Mouse (Mus musculus) CH12.LX (cell line): ENCODE results near the gene Crybb1. TPM values are rescaled to one million over a fixed set of nuclear protein-coding genes. Genes with fewer than 3 reads are reported as not detected.

ENCODE experiments used
- DNase-seq: peaks from one replicate; pipeline ENCODE4 v3.0.0-alpha.2; 2013; ENCODE audit errors: extremely low read depth
- H3K27ac ChIP-seq: 2 replicates; pipeline ENCODE4 v1.5.1; 2012; ENCODE audit warnings: low read depth, mild to moderate bottlenecking, control low read depth, moderate library complexity; ENCODE audit not compliant: insufficient read depth
- H3K27me3 ChIP-seq: replicated peaks from 2 replicates; pipeline ENCODE3; 2012; ENCODE audit warnings: inconsistent platforms
- H3K36me3 ChIP-seq, 2 experiments: replicated peaks in 1 of 2; 2 replicates each; pipeline versions ENCODE3 to v1.6.1; 2012; ENCODE audit warnings: inconsistent platforms in 1 of 2, low read length in 1 of 2, mild to moderate bottlenecking in 1 of 2, mixed read lengths in 1 of 2, moderate library complexity in 1 of 2; ENCODE audit not compliant: control insufficient read depth in 1 of 2, insufficient read depth in 1 of 2
- H3K4me1 ChIP-seq, 2 experiments: 2 replicates each; pipeline ENCODE4 v1.6.1; 2012; ENCODE audit warnings: inconsistent platforms in 1 of 2, moderate library complexity in 1 of 2; ENCODE audit not compliant: insufficient read depth in 2 of 2, control insufficient read depth in 1 of 2
- H3K4me2 ChIP-seq: 2 replicates; pipeline ENCODE4 v1.6.1; 2012; ENCODE audit warnings: low read depth, mild to moderate bottlenecking, control low read depth; ENCODE audit not compliant: poor library complexity, insufficient read depth, severe bottlenecking
- H3K4me3 ChIP-seq, 3 experiments: fragments of 150-350 bp in 1 of 3; sonication (generic) in 1 of 3; replicated peaks in 1 of 3; 2 replicates each; pipeline versions ENCODE3 to v1.5.1; 2011 to 2012; ENCODE audit warnings: low read depth in 2 of 3, low read length in 2 of 3, mild to moderate bottlenecking in 2 of 3, moderate library complexity in 2 of 3, control low read depth in 1 of 3, improper control_type of control experiment in 1 of 3, inconsistent platforms in 1 of 3, mixed read lengths in 1 of 3; ENCODE audit not compliant: poor library complexity in 1 of 3
- H3K79me2 ChIP-seq: replicated peaks from 2 replicates; pipeline ENCODE4 v1.6.1; 2012; ENCODE audit warnings: mild to moderate bottlenecking, moderate library complexity; ENCODE audit not compliant: control insufficient read depth, poor library complexity, insufficient read depth, severe bottlenecking; ENCODE audit errors: extremely low read depth
- H3K9ac ChIP-seq: 2 replicates; pipeline ENCODE4 v1.6.1; 2012; ENCODE audit warnings: low read depth, mild to moderate bottlenecking, control low read depth, moderate library complexity; ENCODE audit not compliant: insufficient read depth
- H3K9me3 ChIP-seq: replicated peaks from 2 replicates; pipeline ENCODE3; 2012; ENCODE audit warnings: low read length, inconsistent platforms, mixed read lengths
- CHD1 ChIP-seq: IDR thresholded peaks from 2 replicates; pipeline ENCODE4 v1.6.1; 2012; ENCODE audit warnings: low read depth, low read length, improper control_type of control experiment, inconsistent platforms
- CTCF ChIP-seq, 2 experiments: IDR thresholded peaks in 1 of 2; conservative IDR thresholded peaks in 1 of 2; 2 replicates each; pipeline ENCODE4 v1.5.1; 2011 to 2012; ENCODE audit warnings: low read depth in 2 of 2, low read length in 2 of 2, improper control_type of control experiment in 1 of 2, inconsistent platforms in 1 of 2, mild to moderate bottlenecking in 1 of 2, moderate library complexity in 1 of 2
- E2F4 ChIP-seq: IDR thresholded peaks from 2 replicates; pipeline ENCODE4 v1.6.1; 2011; ENCODE audit warnings: low read depth, low read length, improper control_type of control experiment; ENCODE audit not compliant: insufficient replicate concordance
- ETS1 ChIP-seq: conservative IDR thresholded peaks from 2 replicates; pipeline ENCODE4 v1.6.1; 2012; ENCODE audit warnings: low read depth, mild to moderate bottlenecking, inconsistent platforms, low read length, improper control_type of control experiment, moderate library complexity
- GABPA ChIP-seq: IDR thresholded peaks from 2 replicates; pipeline ENCODE4 v1.6.1; 2012; ENCODE audit warnings: low read depth, low read length, improper control_type of control experiment, inconsistent platforms; ENCODE audit not compliant: insufficient replicate concordance
- HCFC1 ChIP-seq: IDR thresholded peaks from 2 replicates; pipeline ENCODE4 v1.6.1; 2012; ENCODE audit warnings: low read depth, mild to moderate bottlenecking, inconsistent platforms, low read length, improper control_type of control experiment
- JUN ChIP-seq: IDR thresholded peaks from 2 replicates; pipeline ENCODE4 v1.6.1; 2011; ENCODE audit warnings: low read depth, mild to moderate bottlenecking, low read length, improper control_type of control experiment, moderate library complexity; ENCODE audit not compliant: insufficient read depth
- JUND ChIP-seq: conservative IDR thresholded peaks from 2 replicates; pipeline ENCODE4 v1.6.1; 2011; ENCODE audit warnings: low read depth, low read length, improper control_type of control experiment
- MAX ChIP-seq: IDR thresholded peaks from 2 replicates; pipeline ENCODE4 v1.6.1; 2011; ENCODE audit warnings: low read length, improper control_type of control experiment
- MAZ ChIP-seq: IDR thresholded peaks from 2 replicates; pipeline ENCODE4 v1.6.1; 2012; ENCODE audit warnings: low read depth, mild to moderate bottlenecking, inconsistent platforms, low read length, improper control_type of control experiment, moderate library complexity
- MXI1 ChIP-seq: IDR thresholded peaks from 2 replicates; pipeline ENCODE4 v1.6.1; 2011; ENCODE audit warnings: mild to moderate bottlenecking, low read depth, low read length, improper control_type of control experiment
- MYC ChIP-seq: IDR thresholded peaks from 2 replicates; pipeline ENCODE4 v1.6.1; 2011; ENCODE audit warnings: low read depth, mild to moderate bottlenecking, improper control_type of control experiment, low read length
- POLR2A ChIP-seq: IDR thresholded peaks from 2 replicates; pipeline ENCODE4 v1.6.1; 2011; ENCODE audit warnings: low read depth, mild to moderate bottlenecking, improper control_type of control experiment, low read length
- POLR2AphosphoS2 ChIP-seq: IDR thresholded peaks from 2 replicates; pipeline ENCODE4 v1.6.1; 2011; ENCODE audit warnings: low read depth, low read length, improper control_type of control experiment
- RCOR1 ChIP-seq: conservative IDR thresholded peaks from 2 replicates; pipeline ENCODE4 v1.6.1; 2012; ENCODE audit warnings: low read depth, mild to moderate bottlenecking, inconsistent platforms, low read length, improper control_type of control experiment
- SIN3A ChIP-seq: IDR thresholded peaks from 2 replicates; pipeline ENCODE4 v1.6.1; 2012; ENCODE audit warnings: low read length, improper control_type of control experiment, inconsistent platforms
- TBP ChIP-seq: conservative IDR thresholded peaks from 2 replicates; pipeline ENCODE4 v1.6.1; 2011; ENCODE audit warnings: low read depth, low read length, improper control_type of control experiment
- UBTF ChIP-seq: IDR thresholded peaks from 2 replicates; pipeline ENCODE4 v1.6.1; 2012; ENCODE audit warnings: low read depth, mild to moderate bottlenecking, inconsistent platforms, low read length, improper control_type of control experiment, moderate library complexity
- USF1 ChIP-seq: IDR thresholded peaks from 2 replicates; pipeline ENCODE4 v1.6.1; 2014; ENCODE audit warnings: low read depth, mild to moderate bottlenecking, inconsistent platforms, low read length, improper control_type of control experiment
- ZC3H11A ChIP-seq: IDR thresholded peaks from 2 replicates; pipeline ENCODE4 v1.6.1; 2012; ENCODE audit warnings: low read depth, mild to moderate bottlenecking, inconsistent platforms, low read length, improper control_type of control experiment
- ZKSCAN1 ChIP-seq: IDR thresholded peaks from 2 replicates; pipeline ENCODE4 v1.6.1; 2012; ENCODE audit warnings: low read depth, inconsistent platforms, low read length, improper control_type of control experiment, borderline replicate concordance
- ZMIZ1 ChIP-seq: IDR thresholded peaks from 2 replicates; pipeline ENCODE4 v1.6.1; 2012; ENCODE audit warnings: low read depth, mild to moderate bottlenecking, inconsistent platforms, low read length, improper control_type of control experiment
- dilution Hi-C: fragments of 300-500 bp; cut with MboI; formaldehyde crosslinking; loops from 2 replicates; pipeline ENCODE4 v1.14.3; 2020; ENCODE audit warnings: low sequenced_read_pairs; ENCODE audit not compliant: extremely low pct_unique_long_range_greater_than_20kb, extremely low pct_ligation_motif_present
- in situ Hi-C: fragments of 300-500 bp; cut with MboI; formaldehyde crosslinking; loops from 3 replicates; pipeline ENCODE4 v1.14.3; 2019; ENCODE audit warnings: low sequenced_read_pairs, low pct_ligation_motif_present, low pct_unique_long_range_greater_than_20kb, mixed read lengths
- polyA plus RNA-seq: library from polyadenylated mRNA; unstranded; fragments of >175 nt; gene quantifications from 2 replicates; pipeline ENCODE4 v1.2.1, GENCODE M21; 2012; ENCODE audit warnings: low read depth; ENCODE audit not compliant: insufficient read length
- total RNA-seq, 2 experiments: library from RNA; depleted of rRNA; stranded (reverse); fragments of 300-350 nt in 1 of 2; fragments of >200 nt in 1 of 2; gene quantifications; 2 replicates each; pipeline ENCODE4 v1.2.3; 2012 to 2014

Crybb1 gene
- total and polyA plus RNA-seq, 3 experiments = not detected

GRCm38 (mm10) chr5:112236631-112237030 lies 19.0 kb upstream of the Crybb1 start:
- H3K27me3 ChIP-seq = peaks cover 48% of the 10 kb centered on the region
- H3K27ac ChIP-seq = no peak overlapping the region
- dilution Hi-C loops (no loop called here), in situ Hi-C loops (loop anchor here (25.0 kb wide), 1 partner anchor 801 kb away; no protein-coding TSS in a partner anchor)
- no peaks in the 10 kb centered on the region for H3K79me2 ChIP-seq
- H3K4me3 ChIP-seq = no peak overlapping the region
- H3K9me3 ChIP-seq = peaks cover 3% of the 10 kb centered on the region
- TF ChIP-seq JUN = no peak
- TF ChIP-seq MYC = no peak
- TF ChIP-seq MAX = no peak
- no peak for TF ChIP-seq CTCF (conservative IDR thresholded peaks at IDR 0.05 in 1 of 2, IDR thresholded peaks at IDR 0.05 in 1 of 2; ENCODE audit: low read depth in 2 of 2, low read length in 2 of 2)
- TF ChIP-seq ETS1 = no peak
- no peak for TF ChIP-seq JUND
- no peak for TF ChIP-seq GABPA
- TF ChIP-seq MAZ = no peak
- TF ChIP-seq SIN3A = no peak
- TF ChIP-seq HCFC1 = no peak
- no peak for TF ChIP-seq ZC3H11A
- TF ChIP-seq CHD1 = no peak
- no peak for TF ChIP-seq ZKSCAN1
- no peak for TF ChIP-seq UBTF
- TF ChIP-seq ZMIZ1 = no peak
- no peak for TF ChIP-seq MXI1
- no peak for TF ChIP-seq POLR2AphosphoS2
- no peak for TF ChIP-seq E2F4
- TF ChIP-seq USF1 = no peak
- no peak for DNase-seq
- H3K9ac ChIP-seq = no peak overlapping the region
- no peak overlapping the region for H3K4me2 ChIP-seq
- H3K36me3 ChIP-seq = no peaks in the 10 kb centered on the region
- no peaks in the 10 kb centered on the region for H3K4me1 ChIP-seq

DNA sequence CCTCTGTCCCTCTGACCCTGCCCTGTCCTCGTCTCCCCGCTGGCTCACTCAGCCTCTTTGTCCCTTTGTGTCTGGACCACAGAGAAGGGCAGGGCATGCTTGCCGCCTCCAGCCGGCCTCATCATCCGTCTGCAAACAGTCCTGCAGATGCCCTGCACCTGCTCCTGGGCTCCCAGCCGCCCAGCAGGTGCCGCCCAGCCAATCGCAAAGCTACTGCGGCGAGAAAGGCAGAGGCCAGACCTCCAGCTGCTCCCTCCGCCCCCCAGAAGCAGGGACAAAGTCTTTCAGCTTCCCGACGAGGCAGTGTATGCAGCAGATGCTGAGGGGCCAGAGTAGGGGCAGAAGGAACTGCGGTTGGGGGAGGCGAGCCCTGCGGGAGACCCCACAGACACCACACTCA lies 18.2 kb upstream of the Crybb1 start:
- in situ Hi-C loops = loop anchor here (25.0 kb wide), 1 partner anchor 800 kb away; no protein-coding TSS in a partner anchor
- dilution Hi-C loops = no loop called here
- H3K4me3 ChIP-seq = no peak overlapping the region
- TF ChIP-seq ETS1 (no peak), POLR2A (no peak), TBP (no peak), JUND (no peak), RCOR1 (no peak)
- no peaks in the 10 kb centered on the region for H3K79me2 ChIP-seq
- peaks cover 4% of the 10 kb centered on the region for H3K9me3 ChIP-seq
- peaks cover 48% of the 10 kb centered on the region for H3K27me3 ChIP-seq
- no peak overlapping the region for H3K4me2 ChIP-seq
- no peak for DNase-seq
- no peaks in the 10 kb centered on the region for H3K36me3 ChIP-seq
- no peaks in the 10 kb centered on the region for H3K4me1 ChIP-seq
- H3K9ac ChIP-seq = no peak overlapping the region
- H3K27ac ChIP-seq = no peak overlapping the region
